8 mouse cellular contexts compared by ENCODE assay signal in the genomic region with DNA sequence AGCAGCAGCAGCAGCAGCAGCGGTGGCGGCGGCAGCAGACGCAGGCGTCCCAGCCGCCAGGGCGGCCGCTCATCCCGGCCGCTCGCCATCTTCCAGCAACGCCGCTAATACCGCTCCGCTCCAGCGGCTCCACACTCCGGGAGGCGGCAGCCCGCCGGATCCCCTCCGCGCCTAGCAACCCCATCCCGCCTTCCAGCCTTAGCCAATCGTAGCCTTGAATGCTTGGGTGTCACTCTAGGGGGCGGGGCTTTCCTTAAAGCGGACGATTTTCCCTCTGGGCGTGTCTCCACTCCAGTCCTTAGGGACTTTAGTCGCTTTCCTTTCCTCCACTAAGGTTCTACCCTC. TPM values are rescaled to one million over a fixed set of nuclear protein-coding genes. Genes with fewer than 3 reads are reported as not detected.
DNase-seq lines count a peak whose midpoint lies in the region; ATAC-seq and TF ChIP-seq lines count a peak whose summit lies in the region.

A gene (minus strand): TSS at position 141 of the 345 bp plus-strand sequence.

- H3K9ac ChIP-seq in hindbrain, embryonic 13.5 days, result peak within 1 kb of the TSS; percentile 96

- H3K9me3 ChIP-seq in hindbrain, embryonic 13.5 days, result no peaks in the 10 kb centered on the region

- H3K4me1 ChIP-seq in hindbrain, embryonic 13.5 days (replicated peaks), result peaks cover 43% of the 10 kb centered on the region

- H3K27ac ChIP-seq in hindbrain, embryonic 13.5 days, result peak within 1 kb of the TSS; percentile 91

- in situ Hi-C loops in Patski (cut with MboI; ENCODE audit: low pct_unique_long_range_greater_than_20kb), result no loop called here

- 0% methylated on average over 28 of the region's 29 CpGs for WGBS in hindbrain, embryonic 13.5 days

- peak; percentile 78 for ATAC-seq in Patski
- ATAC-seq in hindbrain, embryonic 13.5 days (ENCODE audit: low FRiP score), result peak; percentile 100

- peak within 1 kb of the TSS; percentile 88 for H3K4me2 ChIP-seq in hindbrain, embryonic 13.5 days

- no peak for TF ChIP-seq CTCF in Patski (IDR thresholded peaks at IDR 0.05)

- CTCF ChIA-PET in Patski (lab: Charles Lee), result interaction anchor here (1.4 to 1.9 kb wide), 3 partner anchors 30 to 47 kb away, joined by 3 to 4 read pairs (median 4); no protein-coding TSS in a partner anchor

- peak within 1 kb of the TSS; percentile 96 for H3K4me3 ChIP-seq in hindbrain, embryonic 13.5 days

- DNase-seq in Patski (ENCODE audit: low read depth, low spot score), result peak; percentile 86
- peak; percentile 96 to 97 for DNase-seq in cerebellum, postnatal 14 days
- DNase-seq in frontal cortex, postnatal 14 days (ENCODE audit: low spot score in 2 of 2), result peak; percentile 93 to 94
- peak; percentile 86 to 90 for DNase-seq in layer of hippocampus, postnatal 25 days (ENCODE audit: extremely low spot score in 1 of 2, low spot score in 1 of 2)
- DNase-seq in lung, postnatal 25 days (ENCODE audit: low spot score), result peak; percentile 98
- DNase-seq in retina, embryonic 14.5 days (ENCODE audit: low spot score), result peak; percentile 99
- DNase-seq in thymus, postnatal 4 days, result peak; percentile 87

- H3K27me3 ChIP-seq in Patski, result no peaks in the 10 kb centered on the region
- no peaks in the 10 kb centered on the region for H3K27me3 ChIP-seq in hindbrain, embryonic 13.5 days

- POLR2A ChIA-PET in Patski (lab: Charles Lee), result interaction anchor here (1.3 to 2.0 kb wide), 3 partner anchors 49 to 97 kb away, joined by 3 to 5 read pairs (median 5); no protein-coding TSS in a partner anchor

- no peaks in the 10 kb centered on the region for H3K36me3 ChIP-seq in hindbrain, embryonic 13.5 days

RNA-seq across cellular contexts. Expression of the gene that starts here (rescaled TPM):
- 125 TPM for polyA plus RNA-seq in Patski (2021)
- polyA plus RNA-seq in hindbrain, embryonic 13.5 days (2015; fragmentation: Nextera tagmentation; extraction: Ambion mirVana), result 5.7 and 6.2 TPM in 2 replicates
- total RNA-seq in layer of hippocampus, postnatal 25 days (2021), result 10 to 100 TPM; 57.7 to 62.8 TPM

Comparison
In these comparisons a context has a peak if more than half of its experiments do, and no peak if none do; other contexts are left out.
1. Peak in every context shown above with its lines: DNase-seq, ATAC-seq, H3K4me3 ChIP-seq and H3K27ac ChIP-seq.
2. RNA of the gene that starts here (polyA plus RNA-seq): 125 TPM in Patski (single experiment); 5.7 to 6.2 TPM in hindbrain, embryonic 13.5 days; every median in the first group is over 10 times any median in the second.